Mouse (Mus musculus) neural tube, embryonic 10.5 days (tissue): ENCODE measurements around the gene Clasp1.

Experiments used
- DNase-seq: peaks from one replicate; pipeline ENCODE4 v3.0.0-alpha.2; 2017; ENCODE audit warnings: low spot score; ENCODE audit errors: extremely low spot score

Clasp1 gene

GRCm38 (mm10) chr1:118650771-118651080 is 261.9 kb downstream of the Clasp1 start:
- DNase-seq, result no peak

GRCm38 (mm10) chr1:118658716-118659115 is 269.9 kb downstream of the Clasp1 start:
- DNase-seq, result no peak

- no peak for DNase-seq
Measured at GRCm38 (mm10) chr1:118660880-118661465, 272.1 kb downstream of the Clasp1 start.
